Mouse (Mus musculus) cortical plate, adult 2 months (tissue): ENCODE results near the gene Cgrrf1. TPM values are rescaled to one million over a fixed set of nuclear protein-coding genes. Genes with fewer than 3 reads are reported as not detected.
A peak's percentile ranks its signal among the peaks of the same experiment; 100 is the strongest.

Source experiments
- H3K27ac ChIP-seq: fragments of 200-500 bp; 2 replicates; pipeline ENCODE4 v1.5.1; 2012; ENCODE audit warnings: low read length, control low read depth, inconsistent platforms; ENCODE audit not compliant: insufficient read depth
- H3K4me1 ChIP-seq: fragments of 200-500 bp; 2 replicates; pipeline ENCODE4 v1.6.1; 2011; ENCODE audit warnings: low read length; ENCODE audit not compliant: control insufficient read depth, insufficient read depth
- H3K4me3 ChIP-seq: fragments of 200-500 bp; 2 replicates; pipeline ENCODE4 v1.5.1; 2011; ENCODE audit warnings: mild to moderate bottlenecking, low read length, control low read depth; ENCODE audit not compliant: insufficient read depth
- CTCF ChIP-seq: fragments of 200-500 bp; IDR thresholded peaks from 2 replicates; pipeline ENCODE4 v1.5.1; 2011; ENCODE audit warnings: mild to moderate bottlenecking, control low read depth, low read length; ENCODE audit not compliant: insufficient read depth; ENCODE audit errors: extremely low read depth
- POLR2A ChIP-seq: fragments of 200-500 bp; IDR thresholded peaks from 2 replicates; pipeline ENCODE4 v1.6.1; 2011; ENCODE audit warnings: mild to moderate bottlenecking, low read length, control low read depth; ENCODE audit not compliant: insufficient read depth; ENCODE audit errors: extremely low read depth
- polyA plus RNA-seq: library from polyadenylated mRNA; depleted of rRNA; stranded (reverse); fragments of >200 nt; gene quantifications from 2 replicates; pipeline ENCODE4 v1.2.3, GENCODE M21; 2012; rRNA removed

Gene Cgrrf1
- polyA plus RNA-seq, 1 experiment = 42.1 TPM

- TF ChIP-seq CTCF (0 out of 2 replicates have a peak, but pooled peaks have one; percentile 5), POLR2A (no peak)
- H3K4me3 ChIP-seq = peak overlapping the region; percentile 70
- no peak overlapping the region for H3K27ac ChIP-seq
- peaks cover 7% of the 10 kb centered on the region for H3K4me1 ChIP-seq
These were observed 53.5 kb downstream of the Cgrrf1 start for GRCm38 (mm10) chr14:46885429-46885755.

DNA sequence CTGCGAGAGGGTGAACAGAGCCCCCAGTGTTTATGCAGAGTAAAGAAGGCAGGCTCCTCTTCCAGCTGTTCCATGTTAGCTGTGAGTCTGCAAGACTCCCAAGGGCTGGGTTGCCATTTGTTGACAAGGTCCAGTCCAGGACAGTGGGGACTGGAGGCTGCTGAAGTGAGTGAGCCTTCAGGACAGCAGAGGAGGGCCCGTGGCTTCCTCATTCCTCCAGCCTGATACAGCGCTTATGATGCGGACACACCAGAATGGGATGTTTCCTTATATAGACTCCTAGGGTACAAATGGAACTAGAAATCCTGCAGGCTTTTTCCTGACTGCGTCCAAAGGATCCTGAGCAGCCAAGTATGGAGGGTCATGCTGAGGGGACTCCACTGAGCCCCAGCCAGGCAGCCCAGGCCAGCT, 54.0 kb downstream of the Cgrrf1 start:
- H3K4me3 ChIP-seq = peak overlapping the region; percentile 70
- H3K27ac ChIP-seq = 0 out of 2 replicates have a peak overlapping the region, but pooled peaks have one; percentile 36
- TF ChIP-seq CTCF (no peak), POLR2A (no peak)
- peaks cover 7% of the 10 kb centered on the region for H3K4me1 ChIP-seq

GRCm38 (mm10) chr14:46889096-46889495, 57.2 kb downstream of the Cgrrf1 start:
- Histone ChIP-seq H3K27ac (no peak overlapping the region), H3K4me1 (peaks cover 4% of the 10 kb centered on the region), H3K4me3 (no peak overlapping the region)
- TF ChIP-seq POLR2A (no peak), CTCF (no peak)

DNA sequence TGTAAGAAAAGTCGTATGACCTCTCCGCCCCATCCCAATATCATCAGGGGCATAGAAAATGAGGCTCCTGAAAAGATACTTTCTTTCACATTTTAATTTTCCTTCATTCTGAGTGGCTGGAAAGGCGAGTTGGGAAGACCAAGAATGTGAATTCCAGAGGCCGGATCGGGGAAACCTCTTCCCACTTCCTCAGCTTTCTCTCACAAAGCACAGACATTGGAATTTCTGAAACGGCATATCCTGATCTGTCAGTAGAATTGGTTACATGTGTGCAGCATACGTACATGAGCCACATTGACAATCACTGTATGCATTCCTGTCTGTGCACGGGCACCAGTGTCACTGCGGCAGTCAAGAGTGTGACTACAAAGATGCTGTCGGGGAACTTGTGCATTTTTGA, 62.0 kb downstream of the Cgrrf1 start:
- Histone ChIP-seq H3K4me3 (no peak overlapping the region), H3K4me1 (peaks cover 4% of the 10 kb centered on the region; the same call in 1 of the 2 replicates), H3K27ac (no peak overlapping the region)
- TF ChIP-seq CTCF = no peak
- no peak for TF ChIP-seq POLR2A

DNA sequence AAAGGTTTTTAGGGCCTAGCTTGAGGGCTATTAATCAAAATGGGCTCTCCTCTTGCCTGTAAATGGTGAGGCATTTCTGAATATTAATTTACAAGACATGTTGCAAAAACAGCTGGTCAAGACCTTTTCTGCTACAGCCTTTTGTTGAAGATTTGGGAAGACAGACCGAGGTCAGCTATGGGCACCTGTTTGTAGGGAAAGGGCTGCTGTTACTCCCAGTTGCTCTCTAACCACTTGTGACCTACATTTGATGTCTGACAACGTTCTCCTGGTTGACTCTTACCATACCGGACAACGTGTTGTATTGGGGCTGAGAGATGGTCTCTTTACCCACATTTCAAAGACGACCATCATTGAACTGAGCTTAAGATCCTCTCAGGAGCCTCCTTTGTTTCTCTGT, 66.0 kb downstream of the Cgrrf1 start:
- peaks cover 7% of the 10 kb centered on the region; the same call in 1 of the 2 replicates for H3K4me1 ChIP-seq
- H3K4me3 ChIP-seq = no peak overlapping the region
- TF ChIP-seq POLR2A = no peak
- H3K27ac ChIP-seq = no peak overlapping the region

- H3K4me1 ChIP-seq = peaks cover 7% of the 10 kb centered on the region; the same call in 1 of the 2 replicates
- H3K4me3 ChIP-seq = no peak overlapping the region
- TF ChIP-seq CTCF (no peak), POLR2A (no peak)
- no peak overlapping the region for H3K27ac ChIP-seq
These were observed 66.7 kb downstream of the Cgrrf1 start for GRCm38 (mm10) chr14:46898626-46899025.

DNA sequence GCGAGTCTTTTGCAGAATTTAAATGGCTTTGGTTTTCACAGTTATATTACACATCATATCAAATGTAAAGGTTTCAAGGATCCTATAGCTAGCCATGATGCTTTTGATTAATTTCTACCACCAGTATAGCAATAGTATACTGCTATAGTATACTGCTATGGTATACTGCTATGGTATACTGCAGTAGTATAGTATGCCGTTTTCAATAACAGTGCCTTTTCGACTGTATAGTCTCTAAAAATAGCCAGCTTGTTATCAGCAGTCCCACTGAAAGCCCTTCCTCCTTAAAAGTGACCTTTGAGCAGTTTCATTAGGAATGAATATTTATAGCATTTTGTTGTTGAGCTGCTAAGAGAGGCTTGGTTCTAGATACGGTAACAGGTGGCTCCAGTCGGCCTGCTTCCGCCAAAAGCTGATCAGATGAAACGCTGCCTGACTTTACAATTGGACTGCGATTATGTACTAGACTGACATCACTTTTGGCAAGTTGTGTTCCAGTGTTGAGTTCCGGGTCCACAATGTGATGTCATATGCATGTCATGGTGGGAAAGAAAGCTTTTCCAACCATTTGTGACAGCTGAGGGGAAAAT, 70.7 kb downstream of the Cgrrf1 start:
- Histone ChIP-seq H3K27ac (no peak overlapping the region), H3K4me3 (no peak overlapping the region), H3K4me1 (peaks cover 7% of the 10 kb centered on the region; the same call in 1 of the 2 replicates)
- TF ChIP-seq CTCF (no peak), POLR2A (no peak)

Other genes with a start within 250 kb of the Cgrrf1 start
- 0.68 and 1.1 TPM in 2 replicates for gene Cdkn3, start 71.6 kb upstream of the Cgrrf1 start, polyA plus RNA-seq
- 106 and 114 TPM in 2 replicates for gene Cnih1, start 43.7 kb upstream of the Cgrrf1 start, polyA plus RNA-seq
- gene Gmfb, start 9.9 kb upstream of the Cgrrf1 start, polyA plus RNA-seq = 82.0 and 83.9 TPM in 2 replicates
- gene Samd4, start 50.7 kb downstream of the Cgrrf1 start, polyA plus RNA-seq = 13.0 and 14.0 TPM in 2 replicates